Mouse (Mus musculus) heart, postnatal 4 days (tissue): ENCODE data around the gene Midn. TPM values are rescaled to one million over a fixed set of nuclear protein-coding genes. Genes with fewer than 3 reads are reported as not detected.

ENCODE experiments used
- DNase-seq: peaks from one replicate; pipeline ENCODE4 v3.0.0; 2021
- total RNA-seq, 2 experiments: library from RNA; stranded (reverse); gene quantifications; 2 replicates each; pipeline ENCODE4 v1.2.3; 2021

Gene Midn
- total RNA-seq, 2 experiments from 2014 or later: 145 to 163 TPM

DNA sequence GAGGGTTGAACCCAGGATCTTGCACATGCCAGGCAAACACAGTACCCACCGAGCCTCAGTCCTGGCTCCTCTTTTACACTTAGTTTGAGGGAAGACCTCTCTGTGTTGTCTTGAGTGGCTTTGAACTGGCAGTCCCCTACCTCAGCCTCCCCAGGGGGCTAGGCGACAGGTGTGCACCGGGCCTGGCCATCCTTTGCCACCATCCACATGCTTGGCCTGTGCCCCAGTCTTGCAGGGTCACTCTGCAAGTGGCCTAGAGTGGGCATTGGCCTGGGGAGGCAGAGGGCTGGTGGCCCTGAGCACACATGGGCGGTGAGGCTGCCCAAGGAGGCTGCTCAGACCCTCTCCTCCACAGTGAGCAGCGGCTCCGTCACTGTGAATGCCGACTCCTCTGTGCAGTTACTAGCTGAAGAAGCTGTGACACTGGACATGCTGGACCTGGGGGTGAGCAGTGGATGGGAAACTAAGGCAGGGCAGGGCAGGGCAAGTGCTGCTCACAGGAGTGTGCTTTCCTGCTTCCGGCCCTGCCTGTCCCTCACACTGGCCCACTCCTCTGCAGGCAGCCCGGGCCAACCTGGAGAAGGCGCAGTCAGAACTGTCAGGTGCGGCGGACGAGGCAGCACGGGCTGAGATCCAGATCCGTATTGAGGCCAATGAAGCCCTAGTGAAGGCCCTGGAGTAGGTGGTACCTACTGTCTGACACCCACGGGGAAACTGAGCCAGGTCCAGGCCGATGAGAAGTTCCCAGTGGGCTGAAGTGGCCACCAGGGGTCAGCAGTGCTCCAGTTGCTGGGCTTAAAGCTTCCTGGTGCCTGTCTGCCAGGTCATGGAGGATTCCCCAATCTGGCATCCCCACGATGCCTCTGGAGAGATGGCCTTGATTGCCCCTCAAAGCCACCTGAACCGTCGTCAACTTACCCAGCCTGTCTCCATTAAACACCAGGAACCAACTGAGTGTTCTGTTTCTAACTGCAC is 2.9 kb upstream of the Midn start:
- peak; percentile 86 for DNase-seq

DNA sequence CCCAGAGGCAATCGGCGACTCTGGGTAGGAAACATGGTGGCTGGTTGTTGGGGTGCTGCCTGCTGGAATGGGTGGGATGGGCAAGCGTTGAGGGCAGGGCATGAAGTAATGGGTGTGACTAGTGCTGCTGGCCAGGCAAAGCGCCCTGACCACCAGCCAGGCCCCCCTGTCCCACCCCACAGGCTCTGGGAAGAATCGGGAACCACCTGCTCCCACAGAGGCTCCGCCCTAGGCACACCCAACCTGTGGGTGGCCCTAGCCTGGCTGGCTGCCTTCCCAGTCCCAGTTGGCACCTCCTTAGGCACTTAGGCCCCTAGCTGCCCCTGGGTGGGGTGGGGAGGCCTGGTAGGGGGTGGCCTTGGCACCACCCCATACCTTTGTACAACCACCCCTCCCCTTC is 2.2 kb upstream of the Midn start:
- peak; percentile 77 for DNase-seq

DNA sequence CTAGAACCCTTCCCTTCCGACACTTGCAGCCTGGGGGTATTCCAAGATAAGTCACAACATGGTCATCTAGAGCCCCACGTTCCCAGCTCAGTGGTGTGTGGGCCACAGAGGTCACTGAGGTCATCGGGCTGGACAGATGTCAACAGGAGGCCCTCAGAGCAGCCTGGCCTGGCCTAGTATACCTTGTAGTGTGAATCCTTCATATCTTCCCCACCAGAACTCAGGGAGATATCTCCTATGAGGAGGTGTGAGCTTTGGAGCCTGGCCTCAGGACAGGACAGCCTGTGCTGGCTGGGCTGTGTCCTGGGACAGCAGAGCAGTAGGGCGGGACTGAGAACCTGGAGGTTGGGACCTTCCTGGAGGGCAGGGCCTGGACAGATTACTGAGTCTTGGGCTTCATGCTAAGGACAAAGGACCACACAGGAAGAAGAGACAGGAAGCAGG is 1.5 kb upstream of the Midn start:
- DNase-seq: peak; percentile 56

DNA sequence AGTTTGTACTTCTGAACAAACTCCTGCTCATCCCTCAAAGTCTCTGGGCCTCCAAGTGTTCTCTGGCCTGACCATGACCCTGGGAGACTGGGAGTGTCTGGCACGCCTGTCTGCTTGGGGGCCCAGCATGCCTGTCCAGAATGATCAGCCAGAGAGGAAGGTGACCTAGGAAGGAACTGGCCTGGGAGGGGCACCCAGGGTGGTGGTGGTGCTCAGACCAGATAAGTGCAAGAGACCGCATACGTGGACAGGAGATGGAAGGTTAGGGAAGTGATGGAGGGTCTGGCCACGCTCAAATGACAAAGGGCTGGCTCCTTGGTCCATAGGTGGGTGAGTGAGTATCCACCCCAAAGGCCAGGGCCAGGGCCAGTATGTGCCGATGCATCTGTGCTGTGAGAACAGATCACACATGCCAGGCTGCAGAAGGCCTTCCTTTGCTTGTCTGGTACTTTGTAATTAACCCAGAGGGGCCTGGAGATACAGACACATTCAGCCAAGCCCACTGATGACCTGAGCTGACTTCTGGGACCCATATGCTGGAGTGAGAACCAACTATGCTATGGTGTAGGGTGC is 840 bp upstream of the Midn start:
- DNase-seq: peak; percentile 45

DNA sequence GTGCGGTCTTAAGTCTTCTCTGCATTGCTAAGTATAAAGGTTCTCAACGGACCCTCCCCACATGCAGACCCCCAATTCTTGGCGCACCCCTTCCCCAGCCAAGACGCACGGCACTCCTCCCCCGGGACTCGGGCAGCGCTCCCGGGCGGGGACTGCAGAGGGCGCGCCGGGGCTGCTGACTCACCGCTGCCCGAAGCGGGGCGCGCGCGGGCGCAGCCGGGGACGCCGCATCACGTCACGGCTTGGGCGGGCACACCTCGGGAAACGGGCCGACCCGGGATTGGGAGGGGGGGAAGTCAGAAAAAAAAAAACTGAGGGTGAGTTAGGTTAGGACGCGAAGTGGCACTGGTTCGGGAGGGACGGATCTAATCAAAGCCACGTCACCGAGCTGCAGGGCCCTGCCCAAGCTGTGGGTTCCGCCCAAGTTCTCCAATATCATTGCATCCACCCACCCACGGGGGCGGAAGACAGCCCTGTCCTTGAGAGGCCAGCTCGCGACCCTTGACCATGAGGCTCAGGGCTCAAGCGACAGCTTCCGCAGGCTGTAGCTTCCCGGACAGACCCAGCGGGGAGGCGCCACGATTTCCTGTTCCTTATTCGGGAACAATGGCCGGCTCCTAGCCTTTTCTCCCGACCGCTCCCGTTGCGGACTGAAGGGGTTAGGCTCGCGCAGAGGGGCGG is 678 bp downstream of the Midn start:
- peak; percentile 97 for DNase-seq

DNA sequence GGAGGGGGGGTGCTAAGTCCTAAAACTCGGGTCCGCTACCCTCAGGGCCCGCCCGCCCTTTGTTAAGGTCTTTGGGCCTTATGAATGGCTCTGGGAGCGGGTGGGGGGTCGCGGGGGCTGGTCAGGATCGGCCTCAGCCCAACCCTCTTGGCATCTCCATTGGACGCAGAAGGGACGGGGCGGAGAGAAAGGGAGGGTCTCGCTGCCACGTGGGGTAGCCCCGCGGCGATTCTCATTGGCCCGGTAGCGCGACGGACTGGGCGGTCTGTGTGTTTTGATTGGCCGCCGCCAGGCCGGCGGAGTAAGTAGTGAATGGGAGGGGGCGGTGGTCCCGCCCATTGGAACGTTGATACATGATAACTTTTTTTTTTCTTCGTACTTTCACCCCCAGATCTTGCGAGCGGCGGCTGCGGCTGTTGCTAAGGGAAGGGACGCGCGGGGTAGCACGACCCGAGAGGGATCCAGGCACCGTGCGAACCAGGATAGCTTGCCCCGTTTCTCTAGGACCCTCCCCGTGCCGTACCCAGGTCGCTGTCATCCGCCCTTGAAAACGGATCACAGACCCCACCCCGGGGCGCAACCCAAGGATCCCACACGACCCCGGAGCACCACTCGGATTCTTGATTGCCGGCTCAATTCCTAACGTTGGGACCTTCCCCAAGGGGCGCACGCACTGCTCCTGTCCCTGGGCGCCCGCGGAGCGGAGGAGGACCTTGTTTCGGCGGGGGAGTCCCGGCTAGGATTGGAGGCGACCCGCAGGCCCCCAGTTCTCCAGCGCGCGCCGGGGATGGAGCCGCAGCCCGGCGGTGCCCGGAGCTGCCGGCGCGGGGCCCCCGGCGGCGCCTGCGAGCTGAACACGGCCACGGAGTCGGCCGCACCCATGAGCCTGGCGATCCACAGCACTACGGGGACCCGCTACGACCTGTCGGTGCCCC is 1.5 kb downstream of the Midn start:
- DNase-seq: peak; percentile 98

DNA sequence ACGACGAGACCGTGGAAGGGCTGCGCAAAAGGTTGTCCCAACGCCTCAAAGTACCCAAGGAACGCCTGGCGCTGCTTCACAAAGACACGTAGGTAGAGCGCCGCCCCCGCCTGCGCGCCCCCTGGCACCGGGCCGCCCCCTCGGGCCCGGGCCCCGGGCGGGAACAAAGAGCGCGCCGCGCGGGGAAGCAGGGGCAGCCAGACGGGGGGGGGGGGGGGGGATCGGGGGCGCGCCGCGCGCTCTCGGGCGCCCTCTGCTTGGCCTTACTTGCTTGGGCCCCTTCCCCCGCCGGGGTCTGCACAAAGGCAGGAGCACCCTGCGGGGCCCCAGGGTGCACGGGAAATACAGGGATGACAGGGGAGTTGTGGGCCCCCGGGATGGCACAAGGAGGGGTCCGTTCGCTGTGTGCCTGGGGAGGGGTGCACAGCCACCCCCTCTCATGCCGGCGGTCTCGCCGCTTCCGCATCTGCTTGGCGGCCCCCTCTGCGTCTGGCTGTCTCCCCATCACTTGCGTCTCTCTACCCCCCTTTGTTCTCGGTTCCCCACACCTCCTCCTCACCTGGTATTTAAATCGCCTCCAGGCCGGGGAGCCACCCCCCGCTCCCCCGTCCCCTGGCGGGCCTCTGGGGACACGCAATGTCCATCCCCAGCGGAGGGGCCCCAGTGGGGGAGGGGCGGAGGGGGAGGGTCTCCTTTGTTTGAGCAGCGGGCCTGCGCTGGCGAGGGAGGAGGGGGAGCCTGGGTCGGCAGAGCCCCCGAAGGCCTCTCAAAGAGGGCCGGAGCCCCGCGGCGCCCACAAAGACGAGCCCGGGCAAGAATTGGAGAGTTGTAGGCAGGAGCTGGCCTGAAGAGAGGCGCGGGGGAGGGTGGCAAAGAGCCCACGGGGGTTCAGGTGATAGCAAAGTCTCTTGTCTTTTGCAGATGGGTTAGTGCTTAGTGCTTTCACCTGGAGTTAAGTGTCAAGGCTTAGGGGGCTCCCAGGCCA is 2.4 kb downstream of the Midn start:
- peak; percentile 74 for DNase-seq

DNA sequence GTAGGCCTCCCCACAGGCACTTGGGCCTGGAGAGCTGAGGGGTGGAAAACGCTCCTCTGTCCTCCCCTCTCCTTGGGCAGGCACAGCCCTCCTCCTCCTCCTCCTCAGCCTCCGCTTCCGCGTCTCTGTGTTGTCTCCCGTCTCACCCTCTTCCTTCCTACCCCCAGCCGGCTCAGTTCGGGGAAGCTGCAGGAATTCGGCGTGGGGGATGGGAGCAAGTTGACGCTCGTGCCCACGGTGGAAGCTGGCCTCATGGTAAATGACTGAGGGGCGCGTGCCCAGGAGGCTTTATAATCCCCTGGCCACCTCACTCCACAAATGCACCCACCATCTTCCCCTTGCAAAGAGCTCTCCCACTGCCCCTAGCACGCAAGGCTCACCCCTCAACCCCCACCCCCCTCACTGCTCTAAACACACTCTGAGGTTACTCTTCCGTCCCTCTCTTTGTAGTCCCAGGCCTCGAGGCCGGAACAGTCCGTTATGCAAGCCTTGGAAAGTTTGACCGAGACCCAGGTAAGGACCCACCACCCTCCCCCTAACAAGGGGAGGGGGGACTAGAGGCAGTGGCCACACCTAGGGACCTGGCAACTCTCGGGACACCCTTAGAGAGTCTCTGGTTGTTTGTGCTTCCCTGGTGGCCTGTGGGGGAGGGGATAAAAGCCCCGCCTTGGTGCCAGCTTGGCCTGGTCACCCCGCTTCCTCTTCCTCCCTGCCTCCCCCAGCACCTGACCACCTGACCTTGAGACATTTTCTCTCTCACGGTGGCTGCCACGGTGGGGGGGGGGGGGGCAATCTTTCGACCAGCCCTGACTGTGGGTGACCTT is 3.4 kb downstream of the Midn start:
- peak; percentile 81 for DNase-seq

DNA sequence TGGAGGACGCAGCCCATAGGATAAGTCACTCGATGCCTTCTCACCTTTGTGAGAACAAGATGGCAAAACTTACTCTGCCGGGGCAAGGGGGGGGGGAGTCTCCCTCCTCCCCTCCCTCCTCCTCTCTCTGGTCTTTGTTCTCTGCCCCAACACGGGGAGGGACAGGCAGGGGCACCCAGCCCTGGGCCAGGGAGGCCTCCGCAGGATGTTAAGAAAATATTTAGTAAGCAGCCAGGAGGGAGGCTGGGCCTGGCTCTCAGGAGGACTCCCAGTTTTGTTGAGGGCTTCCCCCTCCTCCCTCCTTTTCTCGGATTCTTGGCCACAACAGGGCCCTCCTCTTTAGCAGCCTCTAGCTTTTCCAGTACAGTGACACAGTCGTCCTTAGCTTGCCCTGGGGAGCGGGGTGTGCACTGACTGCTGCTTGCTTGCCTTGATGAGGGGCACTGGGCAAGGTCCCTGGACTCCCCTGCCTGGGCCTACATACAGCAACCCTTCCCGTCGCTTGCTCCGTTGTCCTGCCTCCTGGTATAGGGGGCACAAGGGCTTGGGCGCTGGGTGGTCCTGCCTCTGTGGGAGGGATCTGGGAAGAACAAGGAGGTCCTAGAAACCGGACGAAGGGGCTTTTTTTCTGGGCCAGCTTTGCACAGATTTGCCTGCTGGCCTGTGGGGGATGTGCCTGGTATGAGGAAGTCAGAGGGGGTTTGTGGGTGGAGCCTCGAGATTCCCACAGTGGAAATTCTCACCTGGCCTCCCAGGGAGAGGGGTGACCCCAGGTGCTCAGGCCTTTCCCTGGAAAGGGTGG is 4.2 kb downstream of the Midn start:
- peak; percentile 69 for DNase-seq

DNA sequence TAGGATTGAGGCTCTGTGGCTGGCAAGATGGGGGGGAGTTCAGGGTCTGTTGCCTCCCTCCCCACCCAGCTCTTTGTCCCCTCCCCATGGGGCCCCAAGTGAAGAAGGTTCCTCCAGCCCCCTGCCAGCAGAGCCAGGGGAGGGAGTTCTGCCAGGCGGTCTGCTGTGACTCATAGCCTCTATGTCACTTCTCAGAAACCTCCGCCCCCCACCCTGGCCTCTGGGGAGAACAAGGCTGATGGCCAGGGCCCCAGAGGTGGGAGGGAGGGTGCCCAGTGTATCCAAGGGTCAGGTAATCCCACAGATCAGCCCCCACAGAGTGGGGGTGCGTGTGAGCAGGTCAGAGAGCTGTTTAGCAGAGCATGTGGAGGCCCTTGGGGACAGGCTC is 4.8 kb downstream of the Midn start:
- peak; percentile 76 for DNase-seq

DNA sequence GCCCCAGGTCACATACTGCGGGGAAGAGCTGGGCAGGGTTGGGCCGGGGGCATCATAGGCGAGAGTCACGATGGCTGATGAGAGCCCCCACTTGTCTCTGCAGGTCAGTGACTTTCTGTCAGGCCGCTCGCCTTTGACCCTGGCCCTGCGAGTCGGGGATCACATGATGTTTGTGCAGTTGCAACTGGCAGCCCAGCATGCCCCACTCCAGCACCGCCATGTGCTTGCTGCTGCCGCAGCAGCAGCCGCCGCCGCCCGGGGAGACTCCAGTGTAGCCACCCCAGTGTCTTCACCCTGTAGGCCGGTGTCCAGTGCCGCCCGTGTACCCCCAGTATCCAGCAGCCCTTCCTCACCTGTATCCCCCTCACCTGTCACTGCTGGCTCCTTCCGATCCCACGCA is 5.6 kb downstream of the Midn start:
- no peak for DNase-seq

DNA sequence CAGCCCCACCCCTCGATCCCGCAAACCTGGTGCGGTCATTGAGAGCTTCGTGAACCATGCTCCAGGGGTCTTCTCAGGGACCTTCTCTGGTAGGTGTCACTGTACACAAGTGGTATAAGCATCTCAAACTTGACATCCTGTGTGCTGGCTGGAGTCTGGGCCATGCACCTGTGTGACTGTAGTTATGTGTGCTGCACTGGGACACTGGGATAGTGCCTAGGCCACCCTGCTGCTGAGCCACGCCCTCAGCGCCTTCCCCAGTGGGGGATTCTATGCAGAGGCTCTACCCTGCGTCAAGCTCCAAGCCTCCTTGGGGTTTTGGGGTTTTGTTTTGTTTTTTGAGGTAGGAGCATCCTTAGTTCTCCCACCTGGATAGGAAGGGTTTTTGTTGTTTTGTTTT is 6.3 kb downstream of the Midn start:
- no peak for DNase-seq

DNA sequence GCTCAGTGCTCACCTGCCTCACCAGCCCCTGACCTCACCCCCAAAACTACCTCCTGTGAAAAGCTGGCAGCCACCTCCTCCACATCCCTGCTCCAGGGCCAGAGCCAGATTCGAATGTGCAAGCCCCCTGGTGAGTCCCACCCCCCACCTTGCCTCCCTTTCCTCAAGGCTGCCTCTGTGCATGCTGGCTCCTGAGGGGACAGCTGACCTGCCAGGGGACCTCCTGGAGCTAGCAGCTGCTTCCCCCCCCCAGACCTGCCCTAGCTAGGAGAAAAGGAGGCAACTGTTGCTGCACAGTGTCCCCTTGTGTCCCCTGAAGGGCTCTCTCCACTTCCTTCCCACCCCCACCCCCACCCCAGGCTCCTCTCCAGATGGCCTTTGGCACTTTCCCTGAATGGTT is 7.2 kb downstream of the Midn start:
- no peak for DNase-seq

DNA sequence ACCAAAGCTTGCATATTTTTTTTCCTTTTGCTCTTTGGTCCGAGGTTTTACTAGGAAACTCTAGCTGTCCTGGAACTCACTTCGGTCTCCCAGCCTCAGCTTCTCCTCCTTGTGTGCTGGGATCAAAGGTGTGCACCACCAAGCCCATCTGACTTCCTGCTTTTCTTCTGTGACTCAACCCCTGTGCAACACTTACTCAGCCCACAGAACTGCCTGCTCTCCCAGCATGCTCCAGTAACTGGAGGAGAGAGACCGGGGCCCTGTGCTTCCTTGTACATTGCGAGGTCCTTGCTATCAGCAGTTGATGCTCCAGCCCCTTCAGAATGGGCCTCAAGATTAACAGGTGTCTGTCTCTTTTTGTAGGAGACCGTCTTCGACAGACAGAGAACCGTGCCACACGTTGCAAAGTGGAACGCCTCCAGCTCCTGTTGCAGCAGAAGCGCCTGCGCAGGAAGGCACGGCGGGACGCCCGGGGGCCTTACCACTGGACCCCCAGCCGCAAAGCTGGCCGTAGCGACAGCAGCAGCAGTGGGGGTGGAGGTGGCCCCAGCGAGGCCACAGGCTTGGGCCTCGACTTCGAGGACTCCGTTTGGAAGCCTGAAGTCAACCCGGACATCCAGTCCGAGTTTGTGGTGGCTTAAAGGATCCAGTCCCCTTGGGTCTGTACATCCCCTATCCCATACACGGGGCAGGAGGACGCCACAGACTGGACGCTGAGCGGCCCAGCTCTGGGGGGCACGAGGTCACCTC is 8.1 kb downstream of the Midn start:
- no peak for DNase-seq

DNA sequence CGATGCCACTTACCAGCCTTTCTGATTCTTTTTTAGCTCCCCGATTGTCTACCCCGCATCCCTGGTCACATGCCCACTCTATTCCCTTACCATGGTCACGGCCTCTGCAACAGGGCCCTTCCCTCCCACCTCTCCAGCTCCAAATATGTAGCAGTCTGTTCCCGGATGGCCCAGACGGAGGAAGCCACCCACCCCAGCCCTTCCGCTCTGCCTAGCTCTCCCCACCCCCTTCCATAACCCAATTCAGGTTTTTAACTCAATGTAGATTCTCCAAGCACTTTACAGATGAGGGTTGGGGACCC is 8.6 kb downstream of the Midn start:
- DNase-seq: peak; percentile 59

DNA sequence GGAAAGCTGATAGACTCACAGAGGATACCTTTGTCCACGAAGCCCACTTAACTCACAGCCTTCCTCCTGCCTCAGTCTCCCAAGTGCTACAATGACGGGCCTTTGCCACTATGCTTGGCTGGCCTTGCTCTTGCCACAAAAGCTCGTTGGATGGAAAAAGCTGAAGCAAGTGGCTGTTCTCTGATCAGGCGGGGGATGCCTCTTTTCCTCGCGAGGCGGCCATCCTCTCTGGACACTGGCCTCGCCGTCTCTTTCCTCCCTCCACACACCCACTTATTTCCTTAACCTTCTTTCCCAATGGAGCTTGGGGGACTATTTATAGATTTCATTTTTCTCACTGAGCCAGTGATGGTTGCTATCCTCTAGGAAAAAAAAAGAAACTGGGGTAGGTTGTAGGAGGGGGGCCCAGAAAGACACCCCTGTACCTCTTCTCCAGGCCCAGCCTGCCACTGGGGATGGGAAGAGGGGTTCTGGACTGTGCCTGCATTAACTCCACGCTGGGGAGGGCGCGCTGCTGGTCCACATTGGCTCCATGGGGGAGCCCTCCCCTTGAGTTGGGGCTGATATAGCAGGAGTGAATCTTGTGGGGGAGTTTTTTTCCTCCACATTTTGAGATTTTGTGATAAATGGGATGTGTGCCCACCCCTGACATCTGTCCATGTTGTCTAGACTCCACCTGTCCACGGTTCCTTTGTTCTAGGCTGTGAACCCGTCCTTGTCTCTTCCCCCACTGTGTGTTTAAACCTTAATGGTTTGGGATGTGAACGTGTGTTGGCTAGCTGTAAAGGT is 9.3 kb downstream of the Midn start:
- DNase-seq: no peak

DNA sequence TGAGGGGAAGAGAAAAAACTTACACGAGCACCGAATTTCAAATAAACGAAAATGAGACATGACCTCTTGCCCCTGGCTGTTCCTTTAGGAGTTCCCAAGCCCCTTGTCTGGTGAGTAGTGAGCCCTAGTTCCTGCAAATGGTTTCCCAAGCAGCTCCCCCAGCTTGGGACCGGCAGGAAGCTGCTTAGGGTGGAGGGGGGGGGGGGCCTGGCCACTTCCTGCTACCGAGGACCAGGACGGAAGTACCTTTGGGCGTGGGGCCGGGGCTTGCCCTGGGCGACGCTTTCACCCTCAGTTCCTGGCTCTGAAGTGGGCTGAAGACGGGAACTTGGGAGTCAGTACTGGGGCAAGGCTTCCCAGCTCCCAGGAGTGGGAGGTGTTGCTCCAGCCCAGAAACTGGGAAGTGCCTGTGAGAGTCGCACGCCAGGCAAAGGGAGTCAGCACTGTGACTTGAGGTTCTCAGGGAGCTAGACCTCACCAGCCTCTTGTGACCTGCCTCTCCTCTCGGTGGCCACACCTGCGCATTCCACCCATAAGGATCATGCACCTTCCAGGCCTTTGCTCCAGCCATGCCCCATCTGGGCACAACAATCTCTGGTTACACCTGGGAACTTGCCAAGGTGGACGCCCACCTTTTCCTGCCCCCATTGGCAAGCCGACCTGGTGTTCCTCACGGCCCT is 10.4 kb downstream of the Midn start:
- DNase-seq: peak; percentile 76
